Mouse (Mus musculus) forebrain, postnatal 0 days (tissue): ENCODE results near the gene 1110004F10Rik. TPM values are rescaled to one million over a fixed set of nuclear protein-coding genes. Genes with fewer than 3 reads are reported as not detected.

Experiments
- ATAC-seq: fragments of 200-750 bp; cut with Nextera tagmentation; 2 replicates; pipeline ENCODE4 v1.8.0; 2017; ENCODE audit warnings: mild to moderate bottlenecking, moderate library complexity
- DNase-seq: peaks from one replicate; pipeline ENCODE4 v3.0.0-alpha.2; 2015
- H3K27ac ChIP-seq: fragments of 300-500 bp; sonication (generic); 2 replicates; pipeline ENCODE4 v1.5.1; 2014; ENCODE audit warnings: low read depth, mild to moderate bottlenecking, antibody characterized with exemption, low read length, moderate library complexity, mixed read lengths
- H3K27me3 ChIP-seq: fragments of 300-500 bp; sonication (generic); 2 replicates; pipeline ENCODE4 v1.6.1; 2014; ENCODE audit warnings: mild to moderate bottlenecking, low read length, mixed read lengths; ENCODE audit not compliant: insufficient read depth
- H3K36me3 ChIP-seq: fragments of 300-500 bp; sonication (generic); 2 replicates; pipeline ENCODE4 v1.6.1; 2014; ENCODE audit warnings: mild to moderate bottlenecking, moderate library complexity; ENCODE audit not compliant: insufficient read depth
- H3K4me1 ChIP-seq: fragments of 300-500 bp; sonication (generic); 2 replicates; pipeline ENCODE4 v1.6.1; 2014; ENCODE audit warnings: antibody characterized with exemption; ENCODE audit not compliant: insufficient read depth
- H3K4me2 ChIP-seq: fragments of 300-500 bp; sonication (generic); 2 replicates; pipeline ENCODE4 v1.6.1; 2014; ENCODE audit warnings: low read depth, mild to moderate bottlenecking, moderate library complexity
- H3K4me3 ChIP-seq: fragments of 300-500 bp; sonication (generic); 2 replicates; pipeline ENCODE4 v1.5.1; 2014; ENCODE audit warnings: low read depth, low read length, mixed read lengths
- H3K9ac ChIP-seq: fragments of 300-500 bp; sonication (generic); 2 replicates; pipeline ENCODE4 v1.6.1; 2014; ENCODE audit warnings: mild to moderate bottlenecking
- H3K9me3 ChIP-seq: fragments of 300-500 bp; sonication (generic); 2 replicates; pipeline ENCODE4 v1.6.1; 2016; ENCODE audit warnings: low read length
- CTCF ChIP-seq: sonication (generic); IDR thresholded peaks from 2 replicates; pipeline ENCODE4 v1.5.1; 2016; ENCODE audit warnings: antibody characterized with exemption, control low read depth, low read depth
- WGBS: fragments of 180-500 bp; shearing (Covaris S2); extraction: QIAGEN DNeasy Blood & Tissue Kit; methylation state at CpG from one replicate; pipeline ENCODE4 v1.1.7; 2014; 5-methylcytosine and 5-hydroxymethylcytosine counted together
- polyA plus RNA-seq: library from polyadenylated mRNA; unstranded; fragments of >200 nt; fragmentation: Nextera tagmentation; extraction: Ambion mirVana; gene quantifications from 2 replicates; pipeline ENCODE4 v1.2.1, GENCODE M21; 2015
- total RNA-seq: library from RNA; depleted of rRNA; stranded (reverse); fragments of >200 nt; gene quantifications from 2 replicates; pipeline ENCODE4 v1.2.3, GENCODE M21; 2014

Gene 1110004F10Rik
- total and polyA plus RNA-seq, 2 experiments from 2014 or later = 211 to 431 TPM

- no peaks in the 10 kb centered on the region for H3K27me3 ChIP-seq
- H3K4me1 ChIP-seq = peaks cover 10% of the 10 kb centered on the region; the same call in 1 of the 2 replicates
- H3K36me3 ChIP-seq = no peaks in the 10 kb centered on the region
- H3K9ac ChIP-seq = no peak overlapping the region
- TF ChIP-seq CTCF = no peak
- DNase-seq (no peak), ATAC-seq (no peak)
- H3K27ac ChIP-seq = no peak overlapping the region
- no peaks in the 10 kb centered on the region for H3K9me3 ChIP-seq
- H3K4me3 ChIP-seq = no peak overlapping the region
- 83% methylated on average over 1 of the region's 1 CpGs for WGBS
- no peak overlapping the region for H3K4me2 ChIP-seq
Measured at GRCm38 (mm10) chr7:116119306-116119857, 80.2 kb downstream of the 1110004F10Rik start.

DNA sequence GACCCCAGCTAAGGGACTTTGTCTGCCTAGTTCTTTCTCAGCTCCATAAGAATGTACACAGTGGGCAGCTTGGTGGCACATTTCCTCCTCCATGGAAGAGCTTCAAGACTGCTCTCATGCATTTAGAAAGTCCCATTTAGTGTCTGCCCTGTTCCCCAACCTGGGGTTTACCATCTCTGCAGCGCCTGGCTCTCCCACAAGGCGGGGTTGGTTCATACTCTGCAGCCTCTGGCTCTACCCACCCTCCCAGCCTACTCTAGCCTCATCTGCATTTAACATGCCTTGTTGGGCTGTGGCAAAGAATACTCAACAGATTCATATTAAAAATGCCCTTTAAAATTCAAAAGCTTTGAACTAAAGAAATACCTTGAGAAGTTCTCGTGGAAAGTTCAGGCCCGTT is 81.5 kb downstream of the 1110004F10Rik start:
- peaks cover 10% of the 10 kb centered on the region; the same call in 1 of the 2 replicates for H3K4me1 ChIP-seq
- ATAC-seq (no peak), DNase-seq (no peak)
- no peaks in the 10 kb centered on the region for H3K36me3 ChIP-seq
- H3K9ac ChIP-seq = no peak overlapping the region
- no peak overlapping the region for H3K27ac ChIP-seq
- H3K4me3 ChIP-seq = no peak overlapping the region
- no peak overlapping the region for H3K4me2 ChIP-seq
- no peak for TF ChIP-seq CTCF
- H3K9me3 ChIP-seq = no peaks in the 10 kb centered on the region
- 50% methylated on average over 4 of the region's 4 CpGs for WGBS
- no peaks in the 10 kb centered on the region for H3K27me3 ChIP-seq

- no peak for TF ChIP-seq CTCF
Measured at GRCm38 (mm10) chr7:116121202-116121601, 82.0 kb downstream of the 1110004F10Rik start.

DNA sequence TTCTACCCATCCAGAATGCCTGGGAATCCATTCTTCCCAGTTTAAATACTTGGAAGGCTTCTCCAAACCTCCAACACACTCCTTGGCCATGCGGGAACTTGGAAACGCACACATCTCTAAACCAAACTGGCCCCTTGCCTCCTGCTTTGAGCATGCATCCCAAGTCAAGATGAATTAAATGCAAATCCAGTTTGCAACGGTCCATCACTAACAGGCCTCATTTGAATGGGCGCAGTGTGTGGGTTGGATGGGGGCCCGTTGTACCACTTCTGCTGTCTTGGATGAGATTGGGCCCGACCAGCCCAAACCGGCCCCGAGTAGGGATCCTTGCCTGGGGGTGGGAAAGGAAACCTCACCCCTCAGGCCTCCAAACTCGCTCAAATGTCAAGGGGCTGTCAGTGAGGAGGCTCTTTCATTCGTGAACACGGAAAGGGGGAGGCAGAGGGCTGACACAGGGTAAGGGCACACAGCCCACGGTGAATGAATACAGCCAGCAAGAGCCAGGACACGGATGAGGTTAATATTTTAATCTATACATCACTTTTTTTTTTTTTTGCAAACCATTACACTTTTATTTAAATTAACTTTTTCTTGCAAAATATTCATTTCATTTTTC is 83.9 kb downstream of the 1110004F10Rik start:
- ATAC-seq = peak; percentile 90
- peaks cover 10% of the 10 kb centered on the region; the same call in 1 of the 2 replicates for H3K4me1 ChIP-seq
- peak; percentile 76 for DNase-seq
- H3K27me3 ChIP-seq = no peaks in the 10 kb centered on the region
- H3K36me3 ChIP-seq = no peaks in the 10 kb centered on the region
- H3K9ac ChIP-seq = no peak overlapping the region
- H3K27ac ChIP-seq = no peak overlapping the region
- no peak for TF ChIP-seq CTCF
- WGBS = 23% methylated on average over 13 of the region's 13 CpGs
- H3K9me3 ChIP-seq = no peaks in the 10 kb centered on the region
- no peak overlapping the region for H3K4me2 ChIP-seq
- H3K4me3 ChIP-seq = no peak overlapping the region

More at GRCm38 (mm10) chr7:116121202-116121601, 82.0 kb downstream of the 1110004F10Rik start:
- peaks cover 10% of the 10 kb centered on the region; the same call in 1 of the 2 replicates for H3K4me1 ChIP-seq
- H3K27ac ChIP-seq = no peak overlapping the region
- no peaks in the 10 kb centered on the region for H3K36me3 ChIP-seq
- H3K9me3 ChIP-seq = no peaks in the 10 kb centered on the region
- H3K27me3 ChIP-seq = no peaks in the 10 kb centered on the region
- H3K9ac ChIP-seq = no peak overlapping the region
- 22% methylated on average over 11 of the region's 11 CpGs for WGBS
- DNase-seq (no peak), ATAC-seq (no peak)
- no peak overlapping the region for H3K4me3 ChIP-seq
- H3K4me2 ChIP-seq = no peak overlapping the region

DNA sequence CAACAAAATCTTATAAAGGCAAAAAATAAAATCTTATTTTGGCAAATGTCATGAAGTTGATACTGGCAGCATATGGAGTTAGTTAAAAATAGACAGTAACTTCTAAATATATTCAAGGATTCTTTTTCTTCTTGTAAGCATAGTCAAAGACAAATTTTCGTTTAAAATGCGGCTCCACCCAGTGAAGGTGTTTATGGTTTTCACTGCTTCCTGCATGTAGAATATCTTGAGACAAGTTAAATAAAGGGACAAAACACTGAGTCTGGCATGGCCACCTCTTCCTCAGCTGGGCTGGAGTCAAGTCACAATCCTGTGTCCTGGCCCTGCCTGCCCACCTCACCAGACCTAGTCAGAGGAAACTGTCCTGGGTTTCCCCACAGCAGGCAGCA is 84.4 kb downstream of the 1110004F10Rik start:
- Histone ChIP-seq H3K4me2 (peak overlapping the region; percentile 4; the same call in 1 of the 2 replicates), H3K4me1 (peaks cover 10% of the 10 kb centered on the region; the same call in 1 of the 2 replicates), H3K9ac (no peak overlapping the region), H3K27ac (no peak overlapping the region), H3K36me3 (no peaks in the 10 kb centered on the region), H3K4me3 (no peak overlapping the region), H3K27me3 (no peaks in the 10 kb centered on the region), H3K9me3 (no peaks in the 10 kb centered on the region)
- no peak for ATAC-seq
- WGBS = 62% methylated on average over 2 of the region's 2 CpGs
- no peak for TF ChIP-seq CTCF
- peak; percentile 31 for DNase-seq

DNA sequence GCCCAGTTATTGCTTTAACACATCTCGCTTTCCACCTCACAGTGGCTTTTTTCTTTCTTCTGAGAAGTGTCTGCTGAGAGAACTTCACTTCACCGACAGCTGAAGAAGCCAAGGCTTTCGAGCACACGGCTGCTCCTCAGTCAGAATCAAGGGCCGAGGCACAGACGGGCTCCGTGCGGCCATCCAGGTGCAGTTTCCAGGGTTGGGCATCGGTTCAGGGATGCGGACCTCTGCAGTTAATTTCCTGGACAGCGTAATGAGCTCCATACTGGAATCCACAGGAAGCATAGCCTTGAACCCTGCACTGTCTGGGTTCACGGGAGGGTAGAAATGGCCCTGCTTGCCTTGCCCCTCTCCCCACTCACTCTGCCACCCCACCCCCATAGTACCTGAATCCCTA is 84.9 kb downstream of the 1110004F10Rik start:
- TF ChIP-seq CTCF = no peak
- Histone ChIP-seq H3K4me2 (peak overlapping the region; percentile 4; the same call in 1 of the 2 replicates), H3K27me3 (no peaks in the 10 kb centered on the region), H3K9me3 (no peaks in the 10 kb centered on the region), H3K9ac (no peak overlapping the region), H3K27ac (no peak overlapping the region), H3K4me1 (peaks cover 10% of the 10 kb centered on the region; the same call in 1 of the 2 replicates), H3K4me3 (no peak overlapping the region), H3K36me3 (no peaks in the 10 kb centered on the region)
- DNase-seq (no peak), ATAC-seq (no peak)
- 79% methylated on average over 12 of the region's 12 CpGs for WGBS

GRCm38 (mm10) chr7:116125671-116126070 is 86.5 kb downstream of the 1110004F10Rik start:
- Histone ChIP-seq H3K27ac (no peak overlapping the region), H3K9me3 (no peaks in the 10 kb centered on the region), H3K4me3 (no peak overlapping the region), H3K4me2 (no peak overlapping the region), H3K9ac (no peak overlapping the region), H3K27me3 (no peaks in the 10 kb centered on the region), H3K4me1 (peaks cover 10% of the 10 kb centered on the region; the same call in 1 of the 2 replicates), H3K36me3 (no peaks in the 10 kb centered on the region)
- TF ChIP-seq CTCF = no peak
- ATAC-seq (no peak), DNase-seq (no peak)
- 66% methylated on average over 7 of the region's 7 CpGs for WGBS
